Mouse (Mus musculus) mesoderm, embryonic 11.5 days (tissue): ENCODE results near the gene Cbfa2t3.

ENCODE experiments used
- DNase-seq: peaks from one replicate; pipeline ENCODE4 v3.0.0-alpha.2; 2012; ENCODE audit warnings: low read depth, low spot score

Cbfa2t3 gene

DNA sequence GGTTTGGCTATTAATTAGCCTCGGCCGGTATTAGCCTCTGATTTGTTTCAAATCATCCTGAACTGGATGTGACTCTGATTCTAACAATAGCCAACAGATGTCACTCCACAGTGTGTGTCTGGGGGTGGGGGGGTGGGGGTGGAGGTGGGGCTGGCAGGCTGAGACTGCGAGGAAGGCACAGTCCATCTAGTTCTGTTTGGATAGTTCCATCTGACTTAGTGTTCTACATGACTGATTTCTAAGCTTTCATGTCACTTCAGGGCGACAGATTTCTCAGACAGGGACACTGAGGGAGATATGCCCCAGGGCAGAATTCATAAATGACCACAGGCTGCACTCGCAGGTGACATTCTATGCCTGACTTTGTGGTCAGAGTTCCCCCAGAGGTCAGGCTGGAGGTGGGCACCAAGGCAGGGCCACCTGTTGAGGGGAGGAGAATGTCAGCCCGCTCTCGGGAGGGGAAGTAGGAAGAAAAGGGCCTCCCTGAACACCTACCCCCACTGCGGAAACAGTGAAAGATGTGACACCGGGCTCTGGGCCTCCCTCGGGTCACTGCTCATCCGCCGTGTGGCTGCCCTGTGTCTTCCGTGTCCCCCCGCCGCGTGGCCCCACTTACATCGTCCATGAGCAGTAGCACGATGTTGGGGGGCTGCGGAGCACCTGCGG, 88.2 kb downstream of the Cbfa2t3 start:
- no peak for DNase-seq

- no peak for DNase-seq
These were observed 88.7 kb downstream of the Cbfa2t3 start for GRCm38 (mm10) chr8:122610209-122610608.

DNA sequence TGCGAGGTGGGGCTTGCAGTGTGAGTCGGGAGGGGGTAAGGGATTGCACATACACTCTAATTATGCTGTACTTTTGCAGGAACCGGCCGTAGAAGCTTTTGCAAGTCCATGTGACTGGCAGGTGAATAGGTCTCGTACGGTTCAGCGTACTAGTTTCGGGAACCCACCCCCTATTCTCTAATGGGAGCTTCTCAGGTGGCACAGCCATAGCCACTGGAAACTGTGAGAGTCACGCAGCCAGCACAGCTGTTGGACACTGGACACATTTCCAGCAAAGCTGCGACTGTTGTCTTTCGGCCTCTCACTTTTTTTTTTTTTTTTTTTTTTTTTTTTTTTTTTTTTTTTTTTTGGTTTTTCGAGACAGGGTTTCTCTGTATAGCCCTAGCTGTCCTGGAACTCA, 92.1 kb downstream of the Cbfa2t3 start:
- no peak for DNase-seq

DNA sequence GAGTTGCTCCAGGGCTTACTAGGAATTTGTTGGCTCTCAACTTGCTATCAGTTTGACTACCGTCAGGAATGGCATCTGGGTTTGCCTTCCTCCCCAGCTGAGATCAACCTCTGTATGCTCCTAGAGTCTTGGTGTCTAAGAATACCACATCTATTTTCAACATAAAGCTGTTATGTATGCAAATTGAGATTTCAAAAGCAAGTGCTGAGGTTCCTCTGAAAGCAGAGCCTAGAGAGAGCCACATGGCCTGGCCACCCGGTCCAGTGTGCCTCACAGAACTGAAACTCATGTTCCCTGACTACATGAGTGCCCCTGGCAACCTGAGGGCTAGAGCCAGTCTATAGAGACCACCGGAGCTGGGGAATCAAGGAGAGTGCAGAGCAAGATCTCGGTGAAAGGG, 93.5 kb downstream of the Cbfa2t3 start:
- no peak for DNase-seq

GRCm38 (mm10) chr8:122604640-122605039, 94.3 kb downstream of the Cbfa2t3 start:
- no peak for DNase-seq

DNA sequence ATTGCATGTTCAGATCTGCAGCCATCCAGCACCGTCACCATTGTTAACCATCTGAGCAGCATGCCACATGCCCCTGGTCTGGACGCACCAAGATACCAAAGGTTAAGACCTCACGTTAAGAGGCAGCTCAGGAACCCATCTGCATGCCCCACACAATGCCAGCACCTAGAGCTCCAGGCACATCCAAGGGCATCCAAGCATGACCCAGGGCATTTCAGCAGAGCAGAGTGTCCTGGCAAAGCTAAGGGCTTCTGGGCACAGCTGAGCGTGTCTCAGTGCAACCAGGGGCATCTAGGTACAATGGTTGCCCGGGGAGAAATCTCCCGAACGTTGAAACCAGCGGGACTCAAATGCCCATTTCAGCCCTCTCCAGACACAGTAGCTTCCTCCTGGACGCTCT, 98.2 kb downstream of the Cbfa2t3 start:
- no peak for DNase-seq

- DNase-seq, result no peak
These were observed 102.9 kb downstream of the Cbfa2t3 start for GRCm38 (mm10) chr8:122596031-122596430.

DNA sequence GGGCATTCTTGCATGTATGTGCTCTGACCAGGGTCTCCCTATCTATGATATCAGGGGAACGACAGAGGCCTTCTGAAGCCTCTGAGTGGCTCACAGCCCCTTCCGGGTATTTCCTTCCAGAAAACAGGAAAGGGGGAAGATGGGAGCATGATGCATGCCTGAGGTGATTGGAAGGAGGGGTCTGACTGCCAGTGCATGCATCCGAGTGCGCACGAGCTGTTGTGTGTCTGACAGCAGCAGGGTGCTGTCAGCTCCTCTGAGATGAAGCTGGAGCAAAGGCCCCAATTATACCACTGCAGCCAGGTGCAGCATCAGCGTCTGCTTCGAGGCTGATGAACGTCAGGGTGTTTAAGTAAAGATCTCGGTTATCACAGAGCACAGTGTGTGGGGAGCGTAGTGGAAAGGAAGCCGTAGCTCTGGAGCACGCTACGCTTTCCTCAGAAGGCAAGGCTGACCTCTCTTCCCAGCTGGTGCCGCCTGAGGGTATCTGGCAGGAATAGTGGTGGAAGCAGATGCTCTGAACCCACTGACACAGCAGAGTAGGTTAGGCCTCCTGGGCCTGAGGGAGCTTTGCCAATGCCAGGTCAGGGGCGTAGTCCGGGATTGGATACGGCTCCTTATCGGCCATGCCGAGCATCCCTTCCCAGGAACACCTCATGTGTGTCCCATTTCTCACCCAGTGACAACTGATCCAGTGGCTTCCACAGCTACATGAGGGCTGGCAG, 105.0 kb downstream of the Cbfa2t3 start:
- DNase-seq, result no peak

- no peak for DNase-seq
These were observed 105.7 kb downstream of the Cbfa2t3 start for GRCm38 (mm10) chr8:122593240-122593639.

DNA sequence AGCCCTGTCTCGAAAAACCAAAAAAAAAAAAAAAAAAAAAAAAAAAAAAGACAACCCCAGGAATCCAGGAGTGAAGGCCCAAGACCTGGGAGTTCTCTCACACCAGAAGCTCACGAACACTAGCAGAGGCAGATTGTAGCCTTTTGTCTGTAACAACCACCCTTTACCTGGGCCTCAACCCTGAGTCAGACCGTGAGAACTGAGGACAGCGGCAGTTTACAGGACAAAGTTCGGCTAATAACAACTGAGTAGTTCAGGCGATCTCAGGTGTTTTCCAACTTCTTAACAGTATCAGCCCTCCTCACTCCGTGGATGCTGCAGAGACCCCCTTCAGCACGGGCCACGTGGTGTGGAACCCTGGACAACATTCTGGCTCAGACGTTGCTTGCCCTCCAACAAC, 112.2 kb downstream of the Cbfa2t3 start:
- DNase-seq, result no peak

GRCm38 (mm10) chr8:122586171-122586570, 112.7 kb downstream of the Cbfa2t3 start:
- DNase-seq, result no peak

- no peak for DNase-seq
These were observed 113.5 kb downstream of the Cbfa2t3 start for GRCm38 (mm10) chr8:122585411-122585891.

DNA sequence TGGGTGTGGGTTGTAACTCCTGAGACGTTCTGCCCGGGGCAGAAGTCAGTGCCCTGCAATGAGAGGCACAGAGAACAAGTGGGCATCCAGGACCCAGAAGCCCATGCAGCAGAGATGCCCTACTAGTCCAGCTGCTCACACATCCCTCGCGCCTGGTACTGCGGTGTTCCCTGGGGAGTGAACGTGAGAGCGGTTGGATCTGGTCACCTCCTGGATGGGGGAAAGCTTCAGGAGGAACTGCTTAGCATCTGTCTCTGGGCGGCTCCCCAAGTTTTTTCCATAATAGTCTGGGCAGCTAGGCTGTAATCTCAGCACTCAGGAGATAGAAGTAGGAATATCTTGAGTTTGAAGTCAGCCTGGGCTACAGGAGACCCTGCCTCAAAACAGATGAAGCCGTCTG, 113.9 kb downstream of the Cbfa2t3 start:
- no peak for DNase-seq

DNA sequence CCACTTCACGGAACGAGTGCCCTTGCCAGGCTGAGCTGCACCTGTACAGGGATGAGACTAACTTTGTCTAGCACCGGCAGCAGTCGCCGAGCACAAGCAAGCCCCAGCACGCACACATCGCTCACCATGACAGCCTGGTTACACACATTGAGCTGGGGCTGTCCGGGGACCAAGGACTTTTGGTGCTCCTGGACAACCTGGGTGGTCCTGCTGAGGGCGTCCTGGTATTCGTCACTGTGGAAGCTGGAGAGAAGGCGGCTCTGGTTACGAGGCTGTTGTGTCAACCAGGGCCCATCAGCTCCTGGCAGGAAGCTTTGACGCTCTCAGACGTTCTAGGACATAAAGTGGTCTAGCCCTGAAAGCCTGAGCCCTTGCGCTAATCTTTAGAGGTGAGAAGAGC, 118.0 kb downstream of the Cbfa2t3 start:
- no peak for DNase-seq

- no peak for DNase-seq
These were observed 119.7 kb downstream of the Cbfa2t3 start for GRCm38 (mm10) chr8:122579196-122579595.

DNA sequence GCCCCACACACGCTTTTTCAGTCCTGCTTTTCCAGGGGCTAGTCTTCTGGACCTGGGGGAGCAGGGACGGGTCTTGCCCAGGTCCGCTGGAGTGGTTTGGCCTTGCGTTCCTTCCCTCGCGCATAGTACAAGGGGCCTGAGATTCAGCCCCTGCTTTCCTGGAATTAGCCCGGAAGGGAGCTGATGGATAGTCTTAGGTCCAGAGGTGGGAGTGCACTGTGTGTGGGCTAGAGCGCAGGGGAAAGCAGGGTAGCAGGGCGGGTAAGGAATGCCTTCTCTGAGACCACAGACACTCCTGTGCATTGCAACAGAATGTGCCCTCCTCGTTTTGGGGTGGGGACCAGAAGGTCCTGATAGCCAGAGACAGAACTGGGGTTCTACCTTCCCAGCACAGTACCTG, 121.8 kb downstream of the Cbfa2t3 start:
- no peak for DNase-seq

GRCm38 (mm10) chr8:122576648-122577022, 122.3 kb downstream of the Cbfa2t3 start, which contains the start of gene Aprt:
Gene Aprt (minus strand): TSS chr8:122576909.
- peak; percentile 93 for DNase-seq

DNA sequence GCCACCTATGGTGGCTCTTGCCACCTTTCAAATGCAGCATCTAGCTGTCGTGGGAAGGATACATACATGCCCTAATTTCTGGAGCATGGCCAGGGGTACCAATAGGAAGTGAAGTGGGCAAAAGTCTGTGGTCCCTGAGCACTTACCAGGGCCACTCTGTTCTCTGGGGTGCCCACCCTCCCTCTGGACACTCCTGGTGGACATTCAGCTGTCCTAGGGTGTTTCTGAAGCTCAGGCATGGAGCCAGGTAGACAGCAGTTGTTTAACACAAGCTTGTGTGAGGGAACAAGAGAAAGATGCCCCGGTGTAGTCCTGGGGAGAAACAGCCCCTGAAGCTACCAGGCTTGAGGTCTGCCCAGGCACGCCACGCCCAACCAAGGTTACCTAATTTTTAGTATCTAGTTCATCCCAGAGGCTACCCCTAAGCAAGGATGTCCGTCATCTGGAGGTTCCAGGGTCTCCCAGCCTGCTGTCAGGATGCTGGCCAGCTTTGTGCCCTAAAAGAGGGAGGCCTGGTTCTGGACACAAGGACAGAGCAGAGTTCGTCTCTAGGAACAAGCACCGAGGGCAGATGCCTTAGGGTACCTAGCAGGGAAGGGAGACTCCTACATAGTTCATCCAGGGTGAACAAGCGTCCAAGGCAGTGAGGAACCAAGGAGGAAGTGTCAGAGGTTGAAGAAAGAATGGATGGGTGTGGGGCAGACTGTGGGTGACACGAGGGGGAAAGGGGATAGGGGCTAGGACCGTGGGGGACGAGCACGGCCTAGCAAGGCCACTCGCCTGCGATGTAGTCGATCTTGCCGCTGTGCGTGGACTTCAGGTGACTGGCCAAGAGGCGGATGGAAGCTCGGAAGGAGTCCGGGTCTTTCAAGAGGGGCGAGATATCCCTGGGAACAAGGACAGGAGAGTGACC, 122.9 kb downstream of the Cbfa2t3 start:
- DNase-seq, result no peak

- no peak for DNase-seq
These were observed 123.6 kb downstream of the Cbfa2t3 start for GRCm38 (mm10) chr8:122575286-122575685.
